24 mouse cellular contexts compared by ENCODE assay signal in genomic region chr5:33556277-33556995, GRCm38 (mm10).
"Had no signal": no experiment of that assay in that cellular context is flagged by ENCODE, and none has a peak within 500 bp of the region (broad histone marks: within the 10 kb centered on the region; RNA-seq: fewer than 3 reads in every experiment).

No protein-coding gene starts in this region.

- H3K36me3 ChIP-seq: forebrain, embryonic 15.5 days; heart, embryonic 12.5 days; hindbrain, embryonic 13.5 days; hindbrain, embryonic 15.5 days; kidney, embryonic 15.5 days; limb, embryonic 13.5 days; limb, embryonic 15.5 days; liver, embryonic 12.5 days had no signal

- DNase-seq: forebrain, postnatal 0 days; gastrocnemius, postnatal 14 days; heart, adult 11 months; heart, adult 2 months; heart, postnatal 10 days; heart, postnatal 36 days; kidney, adult 11 months; kidney, adult 2 months; kidney, adult 9 months; kidney, postnatal 14 days; kidney, postnatal 36 days; layer of hippocampus, adult 9-11 months; layer of hippocampus, postnatal 36 days; left cerebral cortex, postnatal 4 days had no signal

- H3K27me3 ChIP-seq: heart, embryonic 12.5 days; limb, embryonic 15.5 days had no signal

- H3K4me1 ChIP-seq: forebrain, embryonic 15.5 days; hindbrain, embryonic 13.5 days; hindbrain, embryonic 15.5 days; kidney, embryonic 15.5 days; limb, embryonic 13.5 days; limb, embryonic 15.5 days; liver, embryonic 12.5 days had no signal

- H3K4me3 ChIP-seq: forebrain, embryonic 15.5 days; heart, adult 2 months; heart, embryonic 12.5 days; hindbrain, embryonic 13.5 days; hindbrain, embryonic 15.5 days; kidney, embryonic 15.5 days; limb, embryonic 13.5 days; limb, embryonic 15.5 days; liver, embryonic 12.5 days had no signal

- H3K27ac ChIP-seq: forebrain, embryonic 15.5 days; heart, adult 2 months; hindbrain, embryonic 13.5 days; hindbrain, embryonic 15.5 days; hindbrain, postnatal 0 days; kidney, embryonic 15.5 days; kidney, postnatal 0 days; limb, embryonic 13.5 days; limb, embryonic 15.5 days; liver, embryonic 12.5 days had no signal
